Mouse (Mus musculus) thymus, postnatal 0 days (tissue): Measurements from ENCODE around the gene Rgl2. TPM values are rescaled to one million over a fixed set of nuclear protein-coding genes. Genes with fewer than 3 reads are reported as not detected.

Experiments
- DNase-seq: peaks from one replicate; pipeline ENCODE4 v3.0.0-alpha.2; 2015; ENCODE audit warnings: low spot score
- microRNA-seq: library from miRNA; unstranded; fragments of <30 nt; microRNA quantifications from one replicate; pipeline ENCODE4, GENCODE M21; 2016; ENCODE audit warnings: borderline number of aligned reads
- polyA plus RNA-seq: library from polyadenylated mRNA; unstranded; fragments of >200 nt; fragmentation: Nextera tagmentation; extraction: Ambion mirVana; gene quantifications from 2 replicates; pipeline ENCODE4 v1.2.1, GENCODE M21; 2015

The Rgl2 gene
- polyA plus RNA-seq, 1 experiment from 2014 or later: 42.3 TPM

DNA sequence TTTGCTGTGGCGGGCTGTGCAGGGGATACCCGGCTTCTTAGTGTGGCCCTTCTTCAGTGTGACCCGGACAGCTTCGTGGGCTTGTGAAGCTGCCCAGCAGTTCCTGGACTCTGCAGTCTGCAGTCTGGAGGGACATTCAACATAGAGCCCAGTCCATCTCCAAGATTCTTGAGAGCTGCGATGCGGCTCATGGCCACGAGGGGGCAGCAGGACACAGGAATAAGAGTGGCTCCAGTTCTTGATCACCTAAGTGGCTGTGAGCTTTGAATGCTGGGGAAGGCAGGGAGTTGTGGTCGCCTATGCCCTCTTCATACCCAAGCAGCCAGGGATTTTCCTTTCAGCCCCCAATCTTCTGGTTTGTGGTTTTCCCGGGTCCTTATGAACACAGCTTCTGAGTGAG, 39.1 kb downstream of the Rgl2 start:
- DNase-seq: peak; percentile 87

GRCm38 (mm10) chr17:33968927-33969326, 39.6 kb downstream of the Rgl2 start:
- DNase-seq: peak; percentile 67

DNA sequence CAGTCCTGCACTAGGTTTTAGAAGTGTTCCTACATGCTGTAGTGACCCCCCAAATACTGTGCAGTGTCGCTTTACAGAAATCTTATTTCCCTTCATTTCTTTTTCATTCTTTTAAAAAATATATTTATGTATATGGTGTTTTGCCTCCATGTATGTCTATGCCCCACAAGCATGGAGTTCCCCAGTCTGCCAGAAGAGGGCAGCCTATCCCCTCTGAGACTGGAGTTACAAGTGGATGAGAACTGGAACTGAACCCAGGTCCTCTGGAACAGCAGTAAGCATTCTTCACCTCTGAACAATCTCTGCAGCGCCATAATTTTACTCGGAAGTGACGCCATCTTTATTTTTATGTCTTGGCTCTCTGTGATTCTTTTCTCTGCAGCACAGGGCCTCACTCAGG, 40.1 kb downstream of the Rgl2 start:
- DNase-seq: peak; percentile 24

DNA sequence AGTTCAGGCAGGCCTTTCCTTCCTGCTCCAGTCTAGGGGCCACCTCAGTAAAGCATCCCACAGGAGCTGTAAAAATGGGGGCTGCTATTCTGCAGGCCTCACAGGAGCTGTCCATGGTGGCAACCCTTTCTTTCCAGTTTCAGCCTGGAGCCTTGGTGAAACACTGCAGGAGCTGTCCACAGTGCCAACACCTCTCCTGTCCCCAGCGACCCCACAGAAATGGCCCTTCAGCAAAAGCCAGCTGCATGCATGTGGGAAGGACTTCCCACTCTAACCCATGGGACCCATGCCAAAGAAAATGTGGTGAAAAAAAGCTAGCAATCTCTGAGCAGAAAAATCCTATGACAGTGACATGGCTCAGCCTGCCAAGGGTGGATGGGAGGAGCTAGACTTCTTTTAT, 43.3 kb downstream of the Rgl2 start:
- peak; percentile 31 for DNase-seq

DNA sequence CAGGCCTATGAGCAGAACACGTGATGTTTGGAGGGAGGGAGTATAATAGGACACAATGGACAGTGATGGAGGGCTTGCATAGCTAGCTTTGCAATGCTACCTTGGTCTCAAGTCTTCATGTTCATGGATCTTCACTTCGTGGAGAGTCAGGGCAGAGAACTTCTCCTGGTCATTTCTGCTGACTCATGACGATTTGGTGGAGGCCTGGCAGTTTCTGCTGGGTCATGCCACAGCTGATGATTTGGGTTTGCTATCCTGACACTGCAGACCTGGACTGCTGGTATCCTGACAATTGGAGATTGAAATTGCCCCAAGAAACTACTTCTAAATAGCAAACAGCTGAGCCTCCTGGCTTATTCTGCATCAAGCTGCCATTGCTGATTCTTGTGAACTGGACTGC, 44.2 kb downstream of the Rgl2 start:
- no peak for DNase-seq

GRCm38 (mm10) chr17:33977861-33978557, 48.7 kb downstream of the Rgl2 start:
- no peak for DNase-seq

- peak; percentile 45 for DNase-seq
Observed at GRCm38 (mm10) chr17:33978631-33979031, 49.3 kb downstream of the Rgl2 start.

DNA sequence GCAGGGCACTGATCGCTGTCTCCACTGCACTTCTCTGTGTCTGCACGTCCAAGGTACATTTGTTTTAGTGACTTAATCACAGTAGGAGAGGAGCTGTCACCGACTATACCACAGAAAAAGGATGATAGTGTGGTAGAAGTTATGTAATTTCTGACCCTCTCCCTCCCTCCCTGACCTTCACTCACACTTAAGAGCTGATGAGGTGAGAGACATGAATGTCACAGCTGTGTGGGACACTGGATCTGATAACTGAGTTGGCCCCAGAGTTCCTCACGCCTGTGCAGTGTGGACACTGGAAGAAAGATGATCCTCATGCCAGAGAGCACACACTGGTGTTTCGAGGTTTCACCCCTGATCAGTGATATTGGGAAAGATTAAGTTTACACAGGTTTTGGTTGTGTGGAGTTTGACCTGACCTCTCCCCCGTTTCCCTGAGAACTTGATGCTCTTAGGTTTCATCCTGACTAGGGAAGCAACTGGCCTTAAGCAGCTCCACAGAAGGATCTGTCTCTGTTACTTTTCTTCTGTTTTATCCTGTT, 50.2 kb downstream of the Rgl2 start:
- no peak for DNase-seq

DNA sequence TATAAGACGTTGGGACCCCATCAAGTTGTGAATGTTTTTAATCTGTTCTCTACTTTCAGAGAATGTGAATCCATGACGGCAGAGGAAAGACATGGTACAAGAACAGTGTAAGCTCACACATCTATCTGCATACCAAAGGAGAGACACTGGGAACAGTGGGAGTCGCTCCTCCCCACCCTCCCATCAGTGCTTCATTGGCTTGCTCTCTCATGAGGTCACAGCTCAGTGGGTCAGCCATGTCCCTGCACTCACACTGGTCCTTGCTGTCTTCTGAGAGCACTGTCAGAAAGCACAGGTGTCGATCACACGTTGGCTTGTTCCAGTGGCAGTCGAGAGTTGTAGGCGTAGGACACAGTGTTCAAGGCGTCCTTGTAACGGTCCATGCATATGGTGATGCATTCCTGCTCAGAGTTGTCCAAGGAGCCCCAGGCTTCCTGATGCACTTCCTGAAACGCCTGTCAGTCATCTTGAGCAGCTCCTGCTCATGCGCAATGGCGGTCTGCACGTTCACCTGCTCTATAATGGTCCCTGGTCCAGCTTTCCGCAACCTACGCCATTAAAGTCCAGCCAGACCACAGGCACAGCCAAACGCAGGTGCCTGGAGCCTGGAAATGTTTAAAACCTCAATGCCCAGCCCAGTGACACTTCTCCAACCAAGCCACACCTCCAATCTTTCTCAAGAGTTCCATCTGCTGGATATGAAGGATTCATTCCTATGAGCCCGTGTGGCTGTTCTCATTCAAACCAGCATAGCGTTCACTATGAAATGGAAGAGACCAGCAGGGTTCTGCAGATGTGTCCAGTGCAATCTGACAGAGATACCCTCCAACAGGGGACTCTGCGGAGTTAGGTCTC, 51.1 kb downstream of the Rgl2 start:
- DNase-seq: no peak

DNA sequence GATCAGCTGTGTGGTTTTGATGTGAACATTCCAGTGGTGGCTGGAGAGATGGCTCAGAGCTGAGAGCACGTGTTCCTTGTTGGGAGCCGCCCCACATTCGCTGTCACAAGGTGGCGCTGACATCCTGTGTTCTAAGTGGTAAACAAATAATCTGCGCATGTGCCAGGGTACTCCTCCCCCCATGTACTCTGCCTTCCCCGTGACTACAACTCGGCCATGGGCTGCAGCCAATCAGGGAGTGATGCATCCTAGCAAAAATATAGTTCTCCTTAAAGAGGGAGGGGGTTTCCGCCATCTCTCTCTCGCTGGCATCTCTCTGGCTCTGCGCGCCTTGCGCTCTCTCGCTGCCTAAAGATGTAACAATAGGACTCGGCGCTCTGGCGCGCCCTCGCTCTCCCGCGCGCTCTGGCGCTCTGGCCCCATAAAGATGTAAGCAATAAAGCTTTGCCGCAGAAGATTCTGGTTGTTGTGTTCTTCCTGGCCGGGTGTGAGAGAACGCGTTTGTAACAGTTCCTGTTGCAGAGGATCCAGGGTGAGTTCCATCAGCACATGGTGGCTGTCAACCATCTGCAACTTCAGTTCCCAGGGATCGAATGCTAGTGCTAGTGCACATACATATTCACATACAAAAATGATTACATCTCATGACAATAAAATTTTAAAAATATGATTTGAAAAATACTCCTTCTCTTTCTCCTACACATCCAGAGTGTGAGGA, 52.0 kb downstream of the Rgl2 start:
- peak; percentile 97 for DNase-seq

DNA sequence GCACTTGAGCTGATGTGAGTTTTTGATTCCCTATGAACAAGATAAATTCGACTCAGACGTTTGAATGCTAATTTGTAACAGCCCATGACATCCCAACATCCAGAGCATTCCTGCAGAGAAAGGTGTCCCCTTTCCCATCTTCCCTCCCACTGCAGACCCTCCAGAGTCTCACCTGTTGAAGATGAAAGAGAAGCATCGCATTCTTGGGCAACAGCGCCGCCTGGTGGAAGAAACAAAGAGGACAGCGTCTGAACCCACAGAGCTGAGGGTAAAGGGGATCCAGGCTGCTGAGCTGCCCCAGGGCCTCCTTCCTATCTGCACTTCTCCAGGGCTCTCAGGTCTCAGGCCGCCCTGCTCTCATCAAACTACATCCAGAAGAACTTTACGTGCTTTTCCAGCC, 52.8 kb downstream of the Rgl2 start:
- DNase-seq: peak; percentile 75

Small RNA genes lying within 50 kb of the gene (microRNA-seq; reads per million reads assigned to microRNA genes)
- not detected for gene Gm27740

Other genes starting within 250 kb of the Rgl2 start
- gene Hnrnpm, start 242.7 kb upstream of the Rgl2 start, polyA plus RNA-seq: 317 and 345 TPM in 2 replicates
- gene March2, start 210.9 kb upstream of the Rgl2 start, polyA plus RNA-seq: 83.3 and 90.7 TPM in 2 replicates
- gene Rab11b, start 169.0 kb upstream of the Rgl2 start, polyA plus RNA-seq: 214 and 227 TPM in 2 replicates
- gene Angptl4, start 147.7 kb upstream of the Rgl2 start, polyA plus RNA-seq: 28.7 and 36.7 TPM in 2 replicates
- 19.1 and 22.0 TPM in 2 replicates for gene Kank3, start 119.0 kb upstream of the Rgl2 start, polyA plus RNA-seq
- 1,516 and 1,544 TPM in 2 replicates for gene Rps28, start 105.0 kb upstream of the Rgl2 start, polyA plus RNA-seq
- gene Ndufa7, start 105.0 kb upstream of the Rgl2 start, polyA plus RNA-seq: 464 TPM in 2 replicates
- 35.1 and 35.2 TPM in 2 replicates for gene Cd320, start 86.5 kb upstream of the Rgl2 start, polyA plus RNA-seq
- not detected in 2 replicates for gene Gm7029, start 55.7 kb upstream of the Rgl2 start, polyA plus RNA-seq
- gene Kifc1, start 38.9 kb upstream of the Rgl2 start, polyA plus RNA-seq: 5.9 and 6.8 TPM in 2 replicates
- 1.6 and 1.9 TPM in 2 replicates for gene Platr17, start 24.4 kb upstream of the Rgl2 start, polyA plus RNA-seq
- gene Daxx, start 20.1 kb upstream of the Rgl2 start, polyA plus RNA-seq: 62.9 and 67.8 TPM in 2 replicates
- gene Tapbp, start 13.6 kb upstream of the Rgl2 start, polyA plus RNA-seq: 131 and 140 TPM in 2 replicates
- gene Zbtb22, start 13.6 kb upstream of the Rgl2 start, polyA plus RNA-seq: 13.8 and 14.9 TPM in 2 replicates
- gene Pfdn6, start 10.8 kb downstream of the Rgl2 start, polyA plus RNA-seq: 218 and 225 TPM in 2 replicates
- gene Wdr46, start 11.1 kb downstream of the Rgl2 start, polyA plus RNA-seq: 20.6 and 25.5 TPM in 2 replicates
- gene B3galt4, start 21.9 kb downstream of the Rgl2 start, polyA plus RNA-seq: 13.3 and 15.8 TPM in 2 replicates
- gene Vps52, start 26.3 kb downstream of the Rgl2 start, polyA plus RNA-seq: 43.6 and 46.1 TPM in 2 replicates
- 2,265 and 2,338 TPM in 2 replicates for gene Rps18, start 26.5 kb downstream of the Rgl2 start, polyA plus RNA-seq
- 528 and 569 TPM in 2 replicates for gene H2-K1, start 70.8 kb downstream of the Rgl2 start, polyA plus RNA-seq
- gene Ring1, start 95.1 kb downstream of the Rgl2 start, polyA plus RNA-seq: 14.5 and 20.9 TPM in 2 replicates
- gene H2-Ke6, start 98.5 kb downstream of the Rgl2 start, polyA plus RNA-seq: 77.4 and 82.2 TPM in 2 replicates
- 90.5 and 96.5 TPM in 2 replicates for gene Slc39a7, start 102.1 kb downstream of the Rgl2 start, polyA plus RNA-seq
- 47.1 and 48.9 TPM in 2 replicates for gene Rxrb, start 102.3 kb downstream of the Rgl2 start, polyA plus RNA-seq
- 1.1 and 1.5 TPM in 2 replicates for gene Col11a2, start 109.9 kb downstream of the Rgl2 start, polyA plus RNA-seq
- gene H2-Oa, start 162.8 kb downstream of the Rgl2 start, polyA plus RNA-seq: 55.0 and 57.1 TPM in 2 replicates
- 113 and 114 TPM in 2 replicates for gene H2-DMa, start 190.0 kb downstream of the Rgl2 start, polyA plus RNA-seq
- gene Brd2, start 193.1 kb downstream of the Rgl2 start, polyA plus RNA-seq: 98.3 and 107 TPM in 2 replicates
- gene H2-DMb2, start 213.8 kb downstream of the Rgl2 start, polyA plus RNA-seq: 57.8 and 62.9 TPM in 2 replicates
- gene H2-DMb1, start 223.5 kb downstream of the Rgl2 start, polyA plus RNA-seq: 39.8 and 42.2 TPM in 2 replicates